Mouse (Mus musculus) liver, adult (tissue): ENCODE measurements around the gene Trim33.

Source experiments
- GATA4 ChIP-seq: IDR thresholded peaks from 2 replicates; pipeline ENCODE4 v1.6.1; 2014; ENCODE audit warnings: mild to moderate bottlenecking, low read length; ENCODE audit not compliant: insufficient replicate concordance

Trim33 gene

GRCm38 (mm10) chr3:103405871-103406765 is 127.0 kb downstream of the Trim33 start:
- TF ChIP-seq GATA4, result no peak
